Mouse (Mus musculus): Measurements from ENCODE around the gene Phpt1. TPM values are rescaled to one million over a fixed set of nuclear protein-coding genes. Genes with fewer than 3 reads are reported as not detected.

Gene Phpt1
- polyA plus RNA-seq, 1 experiment from 2014 or later, result 216 TPM

DNA sequence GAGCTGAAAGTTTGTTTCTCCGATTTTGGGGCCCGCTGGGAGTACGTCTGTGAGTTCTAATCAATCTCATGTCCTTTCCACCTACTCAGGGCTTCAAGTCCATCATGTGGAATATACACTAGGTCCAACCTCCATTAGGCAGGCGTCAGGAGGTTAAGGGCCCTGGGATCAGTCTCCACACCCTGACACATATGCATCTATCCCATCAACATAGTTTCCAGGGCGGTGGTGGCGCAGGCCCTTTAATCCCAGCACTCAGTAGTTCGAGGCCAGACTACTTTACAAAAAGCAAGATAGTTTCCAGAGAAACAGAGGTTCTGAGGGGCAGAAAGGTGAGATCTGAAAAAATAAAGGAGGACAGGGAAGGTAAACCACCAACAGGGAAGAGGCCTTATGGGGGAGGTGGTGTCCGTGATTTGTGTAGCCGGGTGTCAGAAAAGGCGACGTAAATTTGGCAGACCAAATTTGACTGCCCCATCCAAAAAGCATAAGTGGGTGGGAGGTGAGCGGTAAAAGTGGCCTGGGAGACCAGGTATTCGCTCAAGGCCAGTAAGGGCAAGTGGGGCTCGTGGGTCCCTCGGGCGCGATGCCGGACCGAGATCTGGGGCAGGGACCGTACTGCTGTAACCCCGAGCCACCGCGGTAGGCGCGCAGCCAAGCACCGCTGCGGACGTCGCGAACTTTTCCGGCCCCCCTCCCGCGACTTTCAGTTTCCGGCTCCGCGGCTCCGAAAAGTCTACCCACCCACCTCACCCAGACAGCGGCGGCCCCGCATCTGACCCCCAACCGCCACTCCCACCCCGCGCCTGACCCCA lies 28.8 kb downstream of the Phpt1 start:
- Histone ChIP-seq H3K4me1 (ENCODE audit: control insufficient read depth, insufficient read depth, low read length) (peaks cover 12% of the 10 kb centered on the region), H3K4me3 (ENCODE audit: low read depth, low read length) (peak overlapping the region; percentile 68), H3K27ac (ENCODE audit: low read depth, low read length) (no peak overlapping the region; the same call in 1 of the 2 replicates), H3K9ac (ENCODE audit: low read length) (peak overlapping the region; percentile 78), H3K9me3 (replicated peaks; ENCODE audit: control insufficient read depth, low read length) (no peaks in the 10 kb centered on the region), H3K4me2 (ENCODE audit: low read length) (peak overlapping the region; percentile 77), H3K27me3 (replicated peaks; ENCODE audit: control insufficient read depth, insufficient read depth, low read length) (no peaks in the 10 kb centered on the region), H3K36me3 (ENCODE audit: control insufficient read depth, insufficient read depth, low read length) (no peaks in the 10 kb centered on the region)
- WGBS, result 11% methylated on average over 31 of the region's 43 CpGs
- ATAC-seq, result peak; percentile 66
- DNase-seq (ENCODE audit: low spot score), result no peak

DNA sequence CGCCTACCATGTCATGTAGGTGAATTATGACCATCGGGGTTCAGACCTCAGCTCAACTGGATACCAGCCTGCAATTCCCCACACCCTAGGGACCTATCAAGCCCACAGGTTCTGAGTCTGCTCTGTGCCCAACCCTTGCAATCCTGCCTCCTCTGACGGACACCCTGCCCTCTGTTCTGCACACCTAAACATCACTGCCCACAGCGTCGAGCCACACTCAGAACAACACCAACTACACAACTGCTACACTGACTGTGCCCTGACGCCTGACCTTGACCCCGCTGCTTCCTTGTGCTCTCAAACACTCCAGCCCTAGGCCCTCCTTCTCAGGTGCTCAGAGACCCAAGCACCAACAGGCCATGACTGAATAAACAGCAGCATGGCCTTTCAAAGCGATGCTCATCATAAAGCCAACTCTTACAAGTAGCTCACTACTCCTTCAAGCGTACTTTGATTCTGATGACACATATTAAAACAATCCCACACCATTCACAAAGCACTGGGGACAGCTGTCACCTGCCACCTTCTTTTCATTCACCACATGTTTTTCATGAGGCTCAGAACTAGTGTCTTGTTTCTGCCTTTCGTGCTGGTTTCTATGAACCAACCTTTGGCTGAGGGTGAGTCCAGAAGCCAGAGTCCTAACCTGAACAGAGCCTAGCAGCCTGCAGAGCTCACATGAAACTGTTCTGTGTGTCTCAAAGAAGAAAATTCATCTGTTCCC lies 33.2 kb downstream of the Phpt1 start:
- ATAC-seq (no peak), DNase-seq (ENCODE audit: low spot score) (no peak)
- no peaks in the 10 kb centered on the region for H3K9me3 ChIP-seq (replicated peaks; ENCODE audit: control insufficient read depth, low read length)
- no peak overlapping the region for H3K4me3 ChIP-seq (ENCODE audit: low read depth, low read length)
- no peaks in the 10 kb centered on the region for H3K27me3 ChIP-seq (replicated peaks; ENCODE audit: control insufficient read depth, insufficient read depth, low read length)
- 86% methylated on average over 10 of the region's 10 CpGs for WGBS
- H3K4me1 ChIP-seq (ENCODE audit: control insufficient read depth, insufficient read depth, low read length), result peaks cover 8% of the 10 kb centered on the region
- H3K9ac ChIP-seq (ENCODE audit: low read length), result no peak overlapping the region
- H3K27ac ChIP-seq (ENCODE audit: low read depth, low read length), result no peak overlapping the region
- H3K36me3 ChIP-seq (ENCODE audit: control insufficient read depth, insufficient read depth, low read length), result peaks cover 15% of the 10 kb centered on the region
- H3K4me2 ChIP-seq (ENCODE audit: low read length), result no peak overlapping the region

DNA sequence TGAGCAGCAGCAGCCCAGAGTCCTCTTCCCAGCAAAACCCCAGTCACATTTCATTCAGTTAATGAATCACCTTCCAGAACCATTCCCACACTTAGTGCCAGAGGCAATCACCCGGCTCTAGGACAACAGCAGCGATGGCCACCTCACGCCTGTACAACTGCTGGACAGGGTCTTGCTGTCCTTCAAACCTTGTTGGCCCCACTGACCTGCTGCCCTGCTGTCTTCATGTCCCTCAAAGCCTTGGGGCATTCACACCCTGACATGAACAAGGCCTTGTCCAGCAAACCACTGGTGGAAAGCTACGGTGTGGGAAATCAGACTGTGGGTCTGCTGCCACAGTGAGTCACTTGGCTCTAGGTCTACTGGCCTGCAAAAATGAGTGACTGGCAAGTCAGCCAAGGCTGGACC lies 34.5 kb downstream of the Phpt1 start:
- peaks cover 2% of the 10 kb centered on the region; the same call in 1 of the 2 replicates for H3K4me1 ChIP-seq (ENCODE audit: control insufficient read depth, insufficient read depth, low read length)
- H3K4me2 ChIP-seq (ENCODE audit: low read length), result no peak overlapping the region
- WGBS, result 100% methylated on average over 4 of the region's 4 CpGs
- no peak for ATAC-seq
- no peaks in the 10 kb centered on the region for H3K27me3 ChIP-seq (replicated peaks; ENCODE audit: control insufficient read depth, insufficient read depth, low read length)
- H3K9ac ChIP-seq (ENCODE audit: low read length), result no peak overlapping the region
- peaks cover 27% of the 10 kb centered on the region for H3K36me3 ChIP-seq (ENCODE audit: control insufficient read depth, insufficient read depth, low read length)
- no peak for DNase-seq (ENCODE audit: low spot score)
- H3K27ac ChIP-seq (ENCODE audit: low read depth, low read length), result no peak overlapping the region
- no peak overlapping the region for H3K4me3 ChIP-seq (ENCODE audit: low read depth, low read length)
- H3K9me3 ChIP-seq (replicated peaks; ENCODE audit: control insufficient read depth, low read length), result no peaks in the 10 kb centered on the region

DNA sequence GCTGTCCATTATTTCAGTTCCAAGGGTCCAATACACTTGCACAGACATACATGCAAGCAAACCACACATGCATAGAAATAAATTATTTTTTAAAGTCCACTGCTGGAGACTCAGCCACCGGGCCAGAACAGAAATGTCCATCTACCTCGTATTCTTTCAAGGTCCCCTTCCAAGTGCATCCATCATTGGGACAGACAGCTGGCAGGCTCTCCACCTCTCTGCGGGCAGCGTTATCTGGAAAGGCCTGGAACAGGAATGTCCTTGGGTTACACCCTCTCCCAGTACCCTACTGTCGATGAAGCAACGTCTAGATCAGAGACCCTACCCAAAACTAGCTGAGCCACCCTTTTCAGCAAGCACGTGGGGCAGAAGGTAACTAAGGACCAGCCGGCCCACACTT lies 38.5 kb downstream of the Phpt1 start:
- Histone ChIP-seq H3K9me3 (replicated peaks; ENCODE audit: control insufficient read depth, low read length) (no peaks in the 10 kb centered on the region), H3K9ac (ENCODE audit: low read length) (no peak overlapping the region), H3K27me3 (replicated peaks; ENCODE audit: control insufficient read depth, insufficient read depth, low read length) (no peaks in the 10 kb centered on the region), H3K4me1 (ENCODE audit: control insufficient read depth, insufficient read depth, low read length) (no peaks in the 10 kb centered on the region), H3K4me3 (ENCODE audit: low read depth, low read length) (no peak overlapping the region), H3K36me3 (ENCODE audit: control insufficient read depth, insufficient read depth, low read length) (peaks cover 45% of the 10 kb centered on the region), H3K4me2 (ENCODE audit: low read length) (no peak overlapping the region), H3K27ac (ENCODE audit: low read depth, low read length) (no peak overlapping the region)
- no peak for DNase-seq (ENCODE audit: low spot score)
- WGBS, result 93% methylated on average over 8 of the region's 8 CpGs
- no peak for ATAC-seq

DNA sequence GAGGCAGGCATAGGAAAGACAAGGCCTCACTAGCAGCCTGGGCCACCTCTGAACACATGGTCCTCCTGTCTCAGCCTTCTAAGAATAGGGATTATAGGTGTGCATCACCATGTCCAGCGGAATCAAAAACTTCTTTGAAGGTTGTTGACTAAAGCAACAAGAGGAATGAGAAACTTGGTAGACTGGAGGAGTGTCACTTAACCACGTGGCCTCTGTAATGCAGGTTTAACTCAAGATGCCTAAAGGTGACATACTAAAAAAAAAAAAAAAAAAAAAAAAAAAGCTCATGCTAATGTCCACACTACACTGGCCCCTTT lies 40.2 kb downstream of the Phpt1 start:
- Histone ChIP-seq H3K4me1 (ENCODE audit: control insufficient read depth, insufficient read depth, low read length) (no peaks in the 10 kb centered on the region), H3K4me3 (ENCODE audit: low read depth, low read length) (no peak overlapping the region), H3K9me3 (replicated peaks; ENCODE audit: control insufficient read depth, low read length) (no peaks in the 10 kb centered on the region), H3K27ac (ENCODE audit: low read depth, low read length) (no peak overlapping the region), H3K9ac (ENCODE audit: low read length) (no peak overlapping the region), H3K27me3 (replicated peaks; ENCODE audit: control insufficient read depth, insufficient read depth, low read length) (no peaks in the 10 kb centered on the region), H3K4me2 (ENCODE audit: low read length) (no peak overlapping the region), H3K36me3 (ENCODE audit: control insufficient read depth, insufficient read depth, low read length) (peaks cover 56% of the 10 kb centered on the region)
- DNase-seq (ENCODE audit: low spot score) (no peak), ATAC-seq (no peak)
- 100% methylated on average over 2 of the region's 2 CpGs for WGBS

DNA sequence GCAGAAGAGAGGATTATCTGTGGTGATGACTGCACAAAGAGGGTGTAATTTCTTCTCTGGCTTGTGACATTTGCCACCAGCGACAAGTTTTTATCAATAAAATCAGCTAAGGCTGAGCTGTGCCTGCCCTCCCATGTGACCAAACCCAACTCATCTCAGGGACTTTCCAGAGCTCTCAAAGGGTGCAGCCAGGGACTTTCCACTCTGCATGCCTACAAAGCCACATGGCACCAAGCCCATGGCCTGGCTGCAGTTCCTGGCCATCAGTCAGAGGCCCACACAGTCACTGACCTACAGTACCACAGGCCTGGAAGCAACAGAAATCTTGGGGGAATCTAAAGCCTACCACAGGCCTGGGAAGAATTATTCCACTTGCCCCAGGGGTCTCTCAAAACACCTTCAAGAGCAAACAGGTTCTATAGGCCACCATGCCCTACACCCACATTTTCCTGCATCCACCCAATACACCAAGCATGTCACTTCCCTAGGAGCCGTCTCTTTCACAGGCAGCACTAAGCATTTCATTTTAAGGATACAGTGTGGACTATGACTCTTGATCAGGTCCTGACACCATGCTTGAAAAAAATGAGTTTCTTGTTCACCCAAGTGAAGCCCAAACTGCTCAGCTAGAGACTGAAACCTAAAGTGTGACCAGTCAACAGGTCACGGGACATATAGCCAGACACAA lies 40.7 kb downstream of the Phpt1 start:
- DNase-seq (ENCODE audit: low spot score) (no peak), ATAC-seq (no peak)
- no peaks in the 10 kb centered on the region for H3K4me1 ChIP-seq (ENCODE audit: control insufficient read depth, insufficient read depth, low read length)
- no peaks in the 10 kb centered on the region for H3K9me3 ChIP-seq (replicated peaks; ENCODE audit: control insufficient read depth, low read length)
- no peaks in the 10 kb centered on the region for H3K27me3 ChIP-seq (replicated peaks; ENCODE audit: control insufficient read depth, insufficient read depth, low read length)
- H3K27ac ChIP-seq (ENCODE audit: low read depth, low read length), result no peak overlapping the region
- no peak overlapping the region for H3K4me2 ChIP-seq (ENCODE audit: low read length)
- peaks cover 61% of the 10 kb centered on the region for H3K36me3 ChIP-seq (ENCODE audit: control insufficient read depth, insufficient read depth, low read length)
- H3K4me3 ChIP-seq (ENCODE audit: low read depth, low read length), result no peak overlapping the region
- 93% methylated on average over 3 of the region's 3 CpGs for WGBS
- H3K9ac ChIP-seq (ENCODE audit: low read length), result no peak overlapping the region

DNA sequence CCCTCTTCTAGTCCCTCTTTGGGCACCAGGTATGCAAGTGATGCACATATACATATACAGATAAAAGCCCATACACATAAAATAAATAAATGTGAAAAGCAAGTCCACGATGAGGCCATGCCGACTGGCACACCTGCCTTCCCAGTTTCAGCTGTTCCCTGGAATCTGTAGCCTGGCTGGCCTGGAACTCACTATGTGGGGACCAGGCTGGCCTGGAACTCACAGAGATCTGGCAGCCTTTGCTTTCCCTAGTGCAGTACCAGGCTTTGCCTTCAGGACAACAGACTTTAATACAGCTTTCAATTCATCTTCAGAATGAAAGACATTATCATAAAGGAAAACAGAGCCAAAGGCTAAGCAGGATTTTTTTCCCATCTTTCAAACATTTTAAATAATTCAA lies 41.3 kb downstream of the Phpt1 start:
- H3K27ac ChIP-seq (ENCODE audit: low read depth, low read length), result no peak overlapping the region
- H3K9me3 ChIP-seq (replicated peaks; ENCODE audit: control insufficient read depth, low read length), result no peaks in the 10 kb centered on the region
- DNase-seq (ENCODE audit: low spot score) (no peak), ATAC-seq (no peak)
- 96% methylated on average over 2 of the region's 2 CpGs for WGBS
- H3K36me3 ChIP-seq (ENCODE audit: control insufficient read depth, insufficient read depth, low read length), result peaks cover 65% of the 10 kb centered on the region
- H3K9ac ChIP-seq (ENCODE audit: low read length), result no peak overlapping the region
- no peak overlapping the region for H3K4me2 ChIP-seq (ENCODE audit: low read length)
- no peak overlapping the region for H3K4me3 ChIP-seq (ENCODE audit: low read depth, low read length)
- H3K4me1 ChIP-seq (ENCODE audit: control insufficient read depth, insufficient read depth, low read length), result no peaks in the 10 kb centered on the region
- H3K27me3 ChIP-seq (replicated peaks; ENCODE audit: control insufficient read depth, insufficient read depth, low read length), result no peaks in the 10 kb centered on the region

DNA sequence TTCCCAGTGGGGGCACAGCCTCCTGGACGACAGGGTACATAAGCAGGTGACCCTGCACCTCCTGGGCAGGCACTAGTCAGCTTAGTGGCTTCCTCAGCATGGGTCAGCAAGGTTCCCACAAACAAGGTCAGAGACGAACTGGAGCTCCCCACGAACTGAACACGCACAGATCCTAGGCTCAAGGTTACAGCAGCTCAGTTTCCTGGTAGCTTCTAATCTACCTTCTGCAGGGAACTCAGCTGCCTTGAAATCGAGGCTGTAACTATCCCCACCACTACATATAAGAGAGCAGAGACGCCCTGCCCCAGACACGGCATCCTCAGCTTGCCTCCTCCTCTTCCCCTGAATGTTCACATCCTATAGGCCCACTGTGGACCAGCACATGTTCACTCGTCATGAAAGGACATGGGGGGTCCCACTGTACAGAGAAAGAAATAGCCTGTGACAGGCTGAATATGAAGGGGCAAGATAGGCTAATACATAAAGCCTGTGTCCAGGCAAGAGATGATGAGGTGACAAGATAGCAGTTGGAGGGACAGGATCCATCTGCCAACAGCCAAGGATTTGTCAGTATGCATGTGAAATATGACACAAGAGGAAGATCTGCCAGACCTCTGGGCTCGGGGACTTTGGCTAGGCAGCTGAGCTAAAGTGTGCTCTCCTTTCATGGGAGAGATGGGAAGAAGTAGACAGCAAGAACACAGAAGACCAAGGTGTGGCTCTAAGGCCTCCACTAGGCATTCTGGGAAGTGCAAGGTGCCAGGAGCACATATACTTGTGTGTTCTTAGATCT lies 48.3 kb downstream of the Phpt1 start:
- Histone ChIP-seq H3K9me3 (replicated peaks; ENCODE audit: control insufficient read depth, low read length) (no peaks in the 10 kb centered on the region), H3K9ac (ENCODE audit: low read length) (no peak overlapping the region), H3K36me3 (ENCODE audit: control insufficient read depth, insufficient read depth, low read length) (peaks cover 82% of the 10 kb centered on the region), H3K27ac (ENCODE audit: low read depth, low read length) (no peak overlapping the region), H3K27me3 (replicated peaks; ENCODE audit: control insufficient read depth, insufficient read depth, low read length) (no peaks in the 10 kb centered on the region), H3K4me2 (ENCODE audit: low read length) (no peak overlapping the region), H3K4me1 (ENCODE audit: control insufficient read depth, insufficient read depth, low read length) (no peaks in the 10 kb centered on the region), H3K4me3 (ENCODE audit: low read depth, low read length) (no peak overlapping the region)
- no peak for DNase-seq (ENCODE audit: low spot score)
- ATAC-seq, result no peak
- WGBS, result 91% methylated on average over 9 of the region's 9 CpGs

Data from forebrain, embryonic 14.5 days (tissue).